Mouse (Mus musculus) C2C12 (cell line): Measurements from ENCODE around the gene Akr1b7.

ENCODE experiments used
- CEBPB ChIP-seq: IDR thresholded peaks from one replicate; pipeline ENCODE4 v1.6.1; 2011; ENCODE audit warnings: low read depth, mild to moderate bottlenecking, control low read depth, moderate library complexity
- CTCF ChIP-seq: IDR thresholded peaks from one replicate; pipeline ENCODE4 v1.5.1; 2011; ENCODE audit not compliant: control insufficient read depth, insufficient read depth, insufficient read length
- MAX ChIP-seq: IDR thresholded peaks from one replicate; pipeline ENCODE4 v1.6.1; 2011; ENCODE audit warnings: mild to moderate bottlenecking, control low read depth
- MYOG ChIP-seq: IDR thresholded peaks from one replicate; pipeline ENCODE4 v1.6.1; 2011; ENCODE audit not compliant: control insufficient read depth, insufficient read length; ENCODE audit errors: extremely low read depth
- USF1 ChIP-seq: IDR thresholded peaks from one replicate; pipeline ENCODE4 v1.6.1; 2011; ENCODE audit warnings: low read depth, mild to moderate bottlenecking, control low read depth, moderate library complexity

- TF ChIP-seq CTCF (no peak), MYOG (no peak), MAX (no peak), USF1 (no peak), CEBPB (no peak)
These were observed 29.6 kb downstream of the Akr1b7 start for GRCm38 (mm10) chr6:34441556-34442257.
